Mouse (Mus musculus) limb, embryonic 15.5 days (tissue): Measurements from ENCODE around the gene Hhatl. TPM values are rescaled to one million over a fixed set of nuclear protein-coding genes. Genes with fewer than 3 reads are reported as not detected.

Experiments used
- ATAC-seq: fragments of 200-750 bp; cut with Nextera tagmentation; 2 replicates; pipeline ENCODE4 v1.8.0; 2017; ENCODE audit warnings: low read depth, moderate TSS enrichment; ENCODE audit not compliant: insufficient number of reproducible peaks, low FRiP score, low TSS enrichment
- H3K27ac ChIP-seq: fragments of 300-500 bp; sonication (generic); 2 replicates; pipeline ENCODE4 v1.5.1; 2015; ENCODE audit warnings: moderate library complexity, mild to moderate bottlenecking, inconsistent platforms
- H3K27me3 ChIP-seq: fragments of 300-500 bp; sonication (generic); 2 replicates; pipeline ENCODE4 v1.6.1; 2015; ENCODE audit warnings: inconsistent platforms
- H3K36me3 ChIP-seq: fragments of 300-500 bp; sonication (generic); 2 replicates; pipeline ENCODE4 v1.6.1; 2015; ENCODE audit warnings: inconsistent platforms
- H3K4me1 ChIP-seq: fragments of 300-500 bp; sonication (generic); 2 replicates; pipeline ENCODE4 v1.6.1; 2015; ENCODE audit warnings: inconsistent platforms
- H3K4me2 ChIP-seq: fragments of 300-500 bp; sonication (generic); 2 replicates; pipeline ENCODE4 v1.6.1; 2015; ENCODE audit warnings: mild to moderate bottlenecking, inconsistent platforms
- H3K4me3 ChIP-seq: fragments of 300-500 bp; sonication (generic); 2 replicates; pipeline ENCODE4 v1.5.1; 2015; ENCODE audit warnings: mild to moderate bottlenecking, inconsistent platforms
- H3K9ac ChIP-seq: fragments of 300-500 bp; sonication (generic); 2 replicates; pipeline ENCODE4 v1.6.1; 2015; ENCODE audit warnings: inconsistent platforms
- H3K9me3 ChIP-seq: fragments of 300-500 bp; sonication (generic); 2 replicates; pipeline ENCODE4 v1.6.1; 2016; ENCODE audit warnings: inconsistent platforms
- WGBS: fragments of 180-500 bp; shearing (Covaris S2); methylation state at CpG from one replicate; pipeline ENCODE4 v1.1.7; 2015; 5-methylcytosine and 5-hydroxymethylcytosine counted together
- polyA plus RNA-seq: library from polyadenylated mRNA; unstranded; fragments of >200 nt; fragmentation: Nextera tagmentation; extraction: Ambion mirVana; gene quantifications from 2 replicates; pipeline ENCODE4 v1.2.1, GENCODE M21; 2015

Gene Hhatl
- polyA plus RNA-seq, 1 experiment from 2014 or later, result 1.4 TPM

GRCm38 (mm10) chr9:121798887-121799520, 6.7 kb upstream of the Hhatl start:
- H3K27me3 ChIP-seq, result no peaks in the 10 kb centered on the region
- no peak overlapping the region for H3K4me2 ChIP-seq
- no peaks in the 10 kb centered on the region for H3K36me3 ChIP-seq
- 49% methylated on average over 6 of the region's 6 CpGs for WGBS
- H3K4me3 ChIP-seq, result no peak overlapping the region
- peaks cover 8% of the 10 kb centered on the region; the same call in 1 of the 2 replicates for H3K4me1 ChIP-seq
- no peaks in the 10 kb centered on the region for H3K9me3 ChIP-seq
- ATAC-seq, result no peak
- no peak overlapping the region for H3K27ac ChIP-seq
- H3K9ac ChIP-seq, result no peak overlapping the region

- Histone ChIP-seq H3K27me3 (no peaks in the 10 kb centered on the region), H3K4me2 (no peak overlapping the region), H3K9ac (no peak overlapping the region), H3K36me3 (no peaks in the 10 kb centered on the region), H3K9me3 (no peaks in the 10 kb centered on the region), H3K27ac (0 out of 2 replicates have a peak overlapping the region, but pooled peaks have one; percentile 43), H3K4me1 (peaks cover 8% of the 10 kb centered on the region; the same call in 1 of the 2 replicates), H3K4me3 (no peak overlapping the region)
- WGBS, result 7% methylated on average over 12 of the region's 12 CpGs
- no peak for ATAC-seq
Measured at GRCm38 (mm10) chr9:121797722-121798121, 5.4 kb upstream of the Hhatl start.

- Histone ChIP-seq H3K36me3 (no peaks in the 10 kb centered on the region), H3K4me2 (no peak overlapping the region), H3K27me3 (peaks cover 6% of the 10 kb centered on the region; the same call in 1 of the 2 replicates), H3K9me3 (no peaks in the 10 kb centered on the region), H3K9ac (no peak overlapping the region), H3K4me3 (no peak overlapping the region), H3K27ac (no peak overlapping the region), H3K4me1 (peaks cover 16% of the 10 kb centered on the region; the same call in 1 of the 2 replicates)
- WGBS, result 10% methylated on average over 1 of the region's 1 CpGs
- ATAC-seq, result no peak
Measured at GRCm38 (mm10) chr9:121794972-121795539, 2.7 kb upstream of the Hhatl start.

GRCm38 (mm10) chr9:121791206-121791605, 1.1 kb downstream of the Hhatl start:
- no peaks in the 10 kb centered on the region for H3K36me3 ChIP-seq
- ATAC-seq, result no peak
- H3K27ac ChIP-seq, result no peak overlapping the region
- H3K9ac ChIP-seq, result no peak overlapping the region
- no peaks in the 10 kb centered on the region for H3K9me3 ChIP-seq
- H3K27me3 ChIP-seq, result peaks cover 6% of the 10 kb centered on the region; the same call in 1 of the 2 replicates
- 12% methylated on average over 5 of the region's 5 CpGs for WGBS
- H3K4me2 ChIP-seq, result no peak overlapping the region
- no peak overlapping the region for H3K4me3 ChIP-seq
- peaks cover 16% of the 10 kb centered on the region; the same call in 1 of the 2 replicates for H3K4me1 ChIP-seq

GRCm38 (mm10) chr9:121786359-121786758, 5.9 kb downstream of the Hhatl start:
- Histone ChIP-seq H3K4me1 (peaks cover 7% of the 10 kb centered on the region; the same call in 1 of the 2 replicates), H3K4me2 (no peak overlapping the region), H3K36me3 (no peaks in the 10 kb centered on the region), H3K9ac (no peak overlapping the region), H3K4me3 (no peak overlapping the region), H3K9me3 (no peaks in the 10 kb centered on the region), H3K27me3 (0 out of 2 replicates have a peak, but pooled peaks cover 3% of the 10 kb centered on the region), H3K27ac (no peak overlapping the region)
- WGBS, result 64% methylated on average over 2 of the region's 2 CpGs
- no peak for ATAC-seq

GRCm38 (mm10) chr9:121785261-121785660, 7.0 kb downstream of the Hhatl start:
- Histone ChIP-seq H3K27ac (no peak overlapping the region), H3K9me3 (no peaks in the 10 kb centered on the region), H3K36me3 (no peaks in the 10 kb centered on the region), H3K9ac (no peak overlapping the region), H3K4me1 (0 out of 2 replicates have a peak, but pooled peaks cover 4% of the 10 kb centered on the region), H3K4me2 (no peak overlapping the region), H3K4me3 (no peak overlapping the region), H3K27me3 (peaks cover under 1% of the 10 kb centered on the region; the same call in 1 of the 2 replicates)
- 83% methylated on average over 8 of the region's 8 CpGs for WGBS
- no peak for ATAC-seq

GRCm38 (mm10) chr9:121784801-121785200, 7.5 kb downstream of the Hhatl start:
- Histone ChIP-seq H3K36me3 (no peaks in the 10 kb centered on the region), H3K9me3 (no peaks in the 10 kb centered on the region), H3K27ac (no peak overlapping the region), H3K4me3 (no peak overlapping the region), H3K4me2 (no peak overlapping the region), H3K4me1 (0 out of 2 replicates have a peak, but pooled peaks cover 4% of the 10 kb centered on the region), H3K9ac (no peak overlapping the region), H3K27me3 (peaks cover 5% of the 10 kb centered on the region)
- ATAC-seq, result no peak
- WGBS, result 83% methylated on average over 12 of the region's 12 CpGs

- Histone ChIP-seq H3K4me3 (peak overlapping the region; percentile 35), H3K4me2 (peak overlapping the region; percentile 64), H3K27ac (no peak overlapping the region; the same call in 1 of the 2 replicates), H3K27me3 (peaks cover 49% of the 10 kb centered on the region), H3K4me1 (peaks cover 23% of the 10 kb centered on the region), H3K36me3 (no peaks in the 10 kb centered on the region), H3K9me3 (no peaks in the 10 kb centered on the region), H3K9ac (peak overlapping the region; percentile 5; the same call in 1 of the 2 replicates)
- no peak for ATAC-seq
- WGBS, result 14% methylated on average over 54 of the region's 54 CpGs
Measured at GRCm38 (mm10) chr9:121778066-121778624, 14.2 kb downstream of the Hhatl start.

GRCm38 (mm10) chr9:121777484-121778065, 14.7 kb downstream of the Hhatl start, which contains the start of gene Klhl40:
Gene Klhl40, plus strand, starts transcription at chr9:121777607.
- Histone ChIP-seq H3K9ac (peak within 1 kb of the TSS; percentile 5; the same call in 1 of the 2 replicates), H3K27me3 (peaks cover 49% of the 10 kb centered on the region), H3K9me3 (no peaks in the 10 kb centered on the region), H3K36me3 (no peaks in the 10 kb centered on the region), H3K4me1 (peaks cover 23% of the 10 kb centered on the region), H3K27ac (peak within 1 kb of the TSS; percentile 8; the same call in 1 of the 2 replicates), H3K4me3 (peak within 1 kb of the TSS; percentile 35), H3K4me2 (peak within 1 kb of the TSS; percentile 64)
- 15% methylated on average over 30 of the region's 30 CpGs for WGBS
- ATAC-seq, result peak; percentile 42; the same call in 1 of the 2 replicates

- Histone ChIP-seq H3K27me3 (peaks cover 49% of the 10 kb centered on the region), H3K4me3 (no peak overlapping the region), H3K4me2 (no peak overlapping the region), H3K9ac (no peak overlapping the region), H3K9me3 (no peaks in the 10 kb centered on the region), H3K36me3 (no peaks in the 10 kb centered on the region), H3K4me1 (peaks cover 23% of the 10 kb centered on the region), H3K27ac (no peak overlapping the region)
- peak; percentile 3; the same call in 1 of the 2 replicates for ATAC-seq
- 58% methylated on average over 7 of the region's 7 CpGs for WGBS
Measured at GRCm38 (mm10) chr9:121776511-121776910, 15.8 kb downstream of the Hhatl start.

- peaks cover 23% of the 10 kb centered on the region for H3K4me1 ChIP-seq
- H3K4me3 ChIP-seq, result no peak overlapping the region
- H3K36me3 ChIP-seq, result no peaks in the 10 kb centered on the region
- H3K4me2 ChIP-seq, result no peak overlapping the region
- no peak overlapping the region for H3K27ac ChIP-seq
- H3K27me3 ChIP-seq, result peaks cover 49% of the 10 kb centered on the region
- H3K9ac ChIP-seq, result no peak overlapping the region
- ATAC-seq, result no peak
- 74% methylated on average over 10 of the region's 10 CpGs for WGBS
- H3K9me3 ChIP-seq, result no peaks in the 10 kb centered on the region
Measured at GRCm38 (mm10) chr9:121775951-121776350, 16.4 kb downstream of the Hhatl start.
